Mouse (Mus musculus) neural tube, embryonic 12.5 days (tissue): Measurements from ENCODE around the gene Zfyve27. TPM values are rescaled to one million over a fixed set of nuclear protein-coding genes. Genes with fewer than 3 reads are reported as not detected.

Source experiments
- ATAC-seq: fragments of 200-750 bp; cut with Nextera tagmentation; 2 replicates; pipeline ENCODE4 v1.8.0; 2017; ENCODE audit warnings: low read depth, mild to moderate bottlenecking, moderate TSS enrichment, moderate library complexity; ENCODE audit not compliant: low FRiP score
- H3K27ac ChIP-seq: fragments of 300-500 bp; sonication (generic); 2 replicates; pipeline ENCODE4 v1.5.1; 2016
- H3K27me3 ChIP-seq: fragments of 300-500 bp; sonication (generic); replicated peaks from 2 replicates; pipeline ENCODE4 v1.6.1; 2016; ENCODE audit warnings: mild to moderate bottlenecking
- H3K36me3 ChIP-seq: fragments of 300-500 bp; sonication (generic); 2 replicates; pipeline ENCODE4 v1.6.1; 2016; ENCODE audit warnings: mild to moderate bottlenecking
- H3K4me1 ChIP-seq: fragments of 300-500 bp; sonication (generic); 2 replicates; pipeline ENCODE4 v1.6.1; 2016
- H3K4me2 ChIP-seq: fragments of 300-500 bp; sonication (generic); replicated peaks from 2 replicates; pipeline ENCODE4 v1.6.1; 2016; ENCODE audit warnings: mild to moderate bottlenecking
- H3K4me3 ChIP-seq: fragments of 300-500 bp; sonication (generic); 2 replicates; pipeline ENCODE4 v1.5.1; 2016
- H3K9ac ChIP-seq: fragments of 300-500 bp; sonication (generic); 2 replicates; pipeline ENCODE4 v1.6.1; 2016; ENCODE audit warnings: mild to moderate bottlenecking
- H3K9me3 ChIP-seq: fragments of 300-500 bp; sonication (generic); 2 replicates; pipeline ENCODE4 v1.6.1; 2016; ENCODE audit warnings: mild to moderate bottlenecking
- WGBS: fragments of 180-500 bp; shearing (Covaris S2); methylation state at CpG from one replicate; pipeline ENCODE4 v1.1.7; 2016; 5-methylcytosine and 5-hydroxymethylcytosine counted together
- polyA plus RNA-seq: library from polyadenylated mRNA; unstranded; fragments of >200 nt; fragmentation: Nextera tagmentation; extraction: Ambion mirVana; gene quantifications from 2 replicates; pipeline ENCODE4 v1.2.1, GENCODE M21; 2016

Gene Zfyve27
- polyA plus RNA-seq, 1 experiment from 2014 or later: 59.1 TPM

GRCm38 (mm10) chr19:42217374-42217763, 53.6 kb downstream of the Zfyve27 start:
- ATAC-seq: peak; percentile 44; the same call in 1 of the 2 replicates
- no peaks in the 10 kb centered on the region for H3K36me3 ChIP-seq
- H3K9me3 ChIP-seq: no peaks in the 10 kb centered on the region
- H3K4me2 ChIP-seq: no peak overlapping the region
- H3K4me3 ChIP-seq: no peak overlapping the region
- H3K9ac ChIP-seq: no peak overlapping the region
- H3K27ac ChIP-seq: no peak overlapping the region
- WGBS: 11% methylated on average over 2 of the region's 2 CpGs
- H3K4me1 ChIP-seq: no peaks in the 10 kb centered on the region
- H3K27me3 ChIP-seq: no peaks in the 10 kb centered on the region

- 86% methylated on average over 10 of the region's 10 CpGs for WGBS
- no peaks in the 10 kb centered on the region for H3K36me3 ChIP-seq
- H3K4me3 ChIP-seq: no peak overlapping the region
- no peak overlapping the region for H3K4me2 ChIP-seq
- no peak for ATAC-seq
- H3K27me3 ChIP-seq: no peaks in the 10 kb centered on the region
- no peak overlapping the region for H3K27ac ChIP-seq
- no peaks in the 10 kb centered on the region for H3K9me3 ChIP-seq
- peaks cover 14% of the 10 kb centered on the region; the same call in 1 of the 2 replicates for H3K4me1 ChIP-seq
- H3K9ac ChIP-seq: no peak overlapping the region
These were observed 62.7 kb downstream of the Zfyve27 start for GRCm38 (mm10) chr19:42226451-42226850.

GRCm38 (mm10) chr19:42229499-42230287, 65.9 kb downstream of the Zfyve27 start:
- Histone ChIP-seq H3K4me3 (no peak overlapping the region), H3K36me3 (no peaks in the 10 kb centered on the region), H3K9me3 (no peaks in the 10 kb centered on the region), H3K27ac (no peak overlapping the region), H3K4me1 (peaks cover 14% of the 10 kb centered on the region; the same call in 1 of the 2 replicates), H3K27me3 (no peaks in the 10 kb centered on the region), H3K9ac (no peak overlapping the region), H3K4me2 (no peak overlapping the region)
- WGBS: 73% methylated on average over 17 of the region's 17 CpGs
- no peak for ATAC-seq

GRCm38 (mm10) chr19:42230288-42230568, 66.5 kb downstream of the Zfyve27 start:
- ATAC-seq: no peak
- Histone ChIP-seq H3K4me2 (no peak overlapping the region), H3K9ac (no peak overlapping the region), H3K27me3 (no peaks in the 10 kb centered on the region), H3K4me3 (no peak overlapping the region), H3K4me1 (peaks cover 14% of the 10 kb centered on the region; the same call in 1 of the 2 replicates), H3K9me3 (no peaks in the 10 kb centered on the region), H3K36me3 (no peaks in the 10 kb centered on the region), H3K27ac (no peak overlapping the region)
- 78% methylated on average over 5 of the region's 5 CpGs for WGBS

GRCm38 (mm10) chr19:42230986-42231385, 67.2 kb downstream of the Zfyve27 start:
- Histone ChIP-seq H3K4me2 (no peak overlapping the region), H3K4me3 (no peak overlapping the region), H3K27ac (no peak overlapping the region), H3K27me3 (no peaks in the 10 kb centered on the region), H3K4me1 (peaks cover 14% of the 10 kb centered on the region; the same call in 1 of the 2 replicates), H3K9me3 (no peaks in the 10 kb centered on the region), H3K36me3 (no peaks in the 10 kb centered on the region), H3K9ac (no peak overlapping the region)
- no peak for ATAC-seq
- WGBS: 93% methylated on average over 13 of the region's 13 CpGs

GRCm38 (mm10) chr19:42237602-42238340, 74.0 kb downstream of the Zfyve27 start:
- Histone ChIP-seq H3K27me3 (no peaks in the 10 kb centered on the region), H3K4me3 (no peak overlapping the region), H3K27ac (no peak overlapping the region), H3K9ac (no peak overlapping the region), H3K4me2 (no peak overlapping the region), H3K9me3 (no peaks in the 10 kb centered on the region), H3K4me1 (peaks cover 10% of the 10 kb centered on the region; the same call in 1 of the 2 replicates), H3K36me3 (no peaks in the 10 kb centered on the region)
- WGBS: 10% methylated on average over 4 of the region's 4 CpGs
- peak; percentile 70 for ATAC-seq

GRCm38 (mm10) chr19:42238341-42238715, 74.6 kb downstream of the Zfyve27 start:
- Histone ChIP-seq H3K9me3 (no peaks in the 10 kb centered on the region), H3K4me3 (no peak overlapping the region), H3K4me2 (no peak overlapping the region), H3K9ac (no peak overlapping the region), H3K4me1 (peaks cover 10% of the 10 kb centered on the region; the same call in 1 of the 2 replicates), H3K27me3 (no peaks in the 10 kb centered on the region), H3K36me3 (no peaks in the 10 kb centered on the region), H3K27ac (no peak overlapping the region)
- ATAC-seq: no peak
- WGBS: 75% methylated on average over 7 of the region's 7 CpGs

GRCm38 (mm10) chr19:42240881-42241280, 77.1 kb downstream of the Zfyve27 start:
- WGBS: 63% methylated on average over 8 of the region's 8 CpGs

GRCm38 (mm10) chr19:42243401-42243800, 79.7 kb downstream of the Zfyve27 start:
- Histone ChIP-seq H3K9me3 (no peaks in the 10 kb centered on the region), H3K27ac (no peak overlapping the region), H3K27me3 (no peaks in the 10 kb centered on the region), H3K4me2 (no peak overlapping the region), H3K9ac (no peak overlapping the region), H3K36me3 (no peaks in the 10 kb centered on the region), H3K4me3 (no peak overlapping the region), H3K4me1 (peaks cover 2% of the 10 kb centered on the region; the same call in 1 of the 2 replicates)
- 65% methylated on average over 3 of the region's 3 CpGs for WGBS
- no peak for ATAC-seq

More at GRCm38 (mm10) chr19:42240881-42241280, 77.1 kb downstream of the Zfyve27 start:
- Histone ChIP-seq H3K9ac (no peak overlapping the region), H3K27me3 (no peaks in the 10 kb centered on the region), H3K9me3 (no peaks in the 10 kb centered on the region), H3K27ac (no peak overlapping the region), H3K4me1 (peaks cover 10% of the 10 kb centered on the region; the same call in 1 of the 2 replicates), H3K36me3 (no peaks in the 10 kb centered on the region), H3K4me3 (no peak overlapping the region), H3K4me2 (no peak overlapping the region)
- ATAC-seq: no peak

Other genes with a start within 250 kb of the Zfyve27 start
- gene Exosc1, start 230.5 kb upstream of the Zfyve27 start, polyA plus RNA-seq: 67.0 and 68.3 TPM in 2 replicates
- 79.2 and 82.1 TPM in 2 replicates for gene Zdhhc16, start 230.5 kb upstream of the Zfyve27 start, polyA plus RNA-seq
- gene Mms19, start 182.8 kb upstream of the Zfyve27 start, polyA plus RNA-seq: 34.7 and 38.4 TPM in 2 replicates
- gene Ubtd1, start 182.2 kb upstream of the Zfyve27 start, polyA plus RNA-seq: 16.9 and 17.6 TPM in 2 replicates
- gene Ankrd2, start 128.0 kb upstream of the Zfyve27 start, polyA plus RNA-seq: 0.18 TPM in 1 of 2 replicates, not detected in the other
- 0.98 and 1.0 TPM in 2 replicates for gene Hoga1, start 118.3 kb upstream of the Zfyve27 start, polyA plus RNA-seq
- not detected in 2 replicates for gene 4933411K16Rik, start 111.7 kb upstream of the Zfyve27 start, polyA plus RNA-seq
- gene Morn4, start 77.6 kb upstream of the Zfyve27 start, polyA plus RNA-seq: 93.6 and 98.9 TPM in 2 replicates
- 38.3 and 40.1 TPM in 2 replicates for gene Pi4k2a, start 73.5 kb upstream of the Zfyve27 start, polyA plus RNA-seq
- gene Avpi1, start 34.9 kb upstream of the Zfyve27 start, polyA plus RNA-seq: 9.0 and 9.3 TPM in 2 replicates
- 8.9 and 12.1 TPM in 2 replicates for gene Marveld1, start 16.6 kb upstream of the Zfyve27 start, polyA plus RNA-seq
- 8.1 and 12.8 TPM in 2 replicates for gene Sfrp5, start 38.3 kb downstream of the Zfyve27 start, polyA plus RNA-seq
- 19.8 and 22.9 TPM in 2 replicates for gene Golga7b, start 83.6 kb downstream of the Zfyve27 start, polyA plus RNA-seq